Mouse (Mus musculus): ENCODE measurements at regions not wholly inside any gene's neighbourhood (a gene's known extent, or its start where the extent isn't known, plus 50 kb on each side); places are given as distances from the start of the nearest gene placed in this dataset. TPM values are rescaled to one million over a fixed set of nuclear protein-coding genes. Genes with fewer than 3 reads are reported as not detected.

DNA sequence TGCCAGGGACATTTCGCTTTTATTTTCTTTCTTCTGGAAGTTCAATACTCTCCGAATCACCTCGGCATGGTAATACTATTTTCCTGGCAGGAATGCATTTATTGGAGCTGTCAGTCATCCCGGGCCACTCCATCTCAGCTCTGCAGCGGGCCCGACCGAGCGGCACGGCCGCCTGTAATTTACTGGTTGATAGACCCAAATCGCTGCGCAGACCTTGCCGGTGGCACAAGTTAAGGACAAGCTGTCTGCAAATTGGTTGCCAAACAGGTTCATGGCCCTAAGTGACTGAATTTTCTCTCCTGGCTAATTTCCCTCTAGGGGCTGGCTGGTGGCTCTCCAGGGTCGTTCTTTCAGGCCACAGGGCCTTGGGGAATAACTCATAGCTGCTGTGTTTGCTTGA lies 169.4 kb upstream of the Kcnab2 start:
- Histone ChIP-seq H3K27ac (no peak overlapping the region), H3K4me3 (no peak overlapping the region), H3K4me1 (no peaks in the 10 kb centered on the region), H3K9me3 (no peaks in the 10 kb centered on the region), H3K36me3 (no peaks in the 10 kb centered on the region), H3K27me3 (ENCODE audit: insufficient read depth, poor library complexity, severe bottlenecking) (no peaks in the 10 kb centered on the region; the same call in 1 of the 2 replicates)
- no peak for DNase-seq (ENCODE audit: low spot score)
- WGBS: 89% methylated on average over 14 of the region's 14 CpGs

DNA sequence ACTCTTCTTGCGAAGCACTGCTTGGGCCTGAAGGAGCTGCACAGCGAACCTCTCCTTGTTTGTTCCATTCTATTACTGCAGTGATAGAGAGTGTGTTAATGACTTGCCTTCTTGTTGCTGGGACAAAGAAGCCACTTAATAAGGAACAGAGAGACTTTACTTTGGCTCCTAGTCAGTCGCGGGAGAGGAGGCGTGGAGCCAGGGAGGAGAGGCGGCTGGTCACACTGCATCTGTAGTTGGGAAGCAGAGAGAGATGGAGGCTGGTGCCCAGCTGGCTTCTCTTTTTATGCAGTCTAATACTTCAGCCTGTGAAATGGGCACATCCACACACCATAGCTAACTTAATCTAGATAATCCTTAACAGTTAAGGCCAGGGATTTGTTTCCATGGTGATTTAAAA lies 159.4 kb upstream of the Kcnab2 start:
- Histone ChIP-seq H3K4me1 (peaks cover 13% of the 10 kb centered on the region), H3K27me3 (ENCODE audit: insufficient read depth, poor library complexity, severe bottlenecking) (peaks cover 4% of the 10 kb centered on the region; the same call in 1 of the 2 replicates), H3K4me3 (no peak overlapping the region), H3K27ac (no peak overlapping the region), H3K36me3 (no peaks in the 10 kb centered on the region), H3K9me3 (no peaks in the 10 kb centered on the region)
- DNase-seq (ENCODE audit: low spot score): no peak
- WGBS: 63% methylated on average over 6 of the region's 6 CpGs

DNA sequence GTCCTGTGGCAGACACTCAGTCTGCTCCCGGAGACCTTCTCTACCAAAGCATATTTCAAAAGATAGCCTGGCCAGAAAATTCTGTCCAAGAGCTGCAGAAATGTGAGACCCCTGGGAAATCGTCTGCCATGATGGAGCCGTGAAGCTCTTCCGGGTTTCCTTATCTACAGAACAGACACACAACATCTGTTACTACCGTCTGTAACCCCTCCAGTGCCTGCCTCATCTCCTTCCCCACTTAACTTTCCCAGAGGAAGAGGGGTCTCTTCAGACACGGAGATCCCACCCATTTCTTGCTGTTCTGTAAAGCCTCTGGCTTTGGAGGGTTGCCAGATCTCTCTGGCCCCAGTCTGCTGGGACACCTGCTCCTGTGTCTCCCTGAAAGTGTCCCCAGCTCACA lies 156.2 kb upstream of the Kcnab2 start:
- H3K27ac ChIP-seq: no peak overlapping the region
- peaks cover 13% of the 10 kb centered on the region for H3K4me1 ChIP-seq
- no peaks in the 10 kb centered on the region for H3K36me3 ChIP-seq
- H3K9me3 ChIP-seq: no peaks in the 10 kb centered on the region
- H3K27me3 ChIP-seq (ENCODE audit: insufficient read depth, poor library complexity, severe bottlenecking): peaks cover 4% of the 10 kb centered on the region; the same call in 1 of the 2 replicates
- no peak for DNase-seq (ENCODE audit: low spot score)
- no peak overlapping the region for H3K4me3 ChIP-seq
- WGBS: 19% methylated on average over 6 of the region's 6 CpGs

DNA sequence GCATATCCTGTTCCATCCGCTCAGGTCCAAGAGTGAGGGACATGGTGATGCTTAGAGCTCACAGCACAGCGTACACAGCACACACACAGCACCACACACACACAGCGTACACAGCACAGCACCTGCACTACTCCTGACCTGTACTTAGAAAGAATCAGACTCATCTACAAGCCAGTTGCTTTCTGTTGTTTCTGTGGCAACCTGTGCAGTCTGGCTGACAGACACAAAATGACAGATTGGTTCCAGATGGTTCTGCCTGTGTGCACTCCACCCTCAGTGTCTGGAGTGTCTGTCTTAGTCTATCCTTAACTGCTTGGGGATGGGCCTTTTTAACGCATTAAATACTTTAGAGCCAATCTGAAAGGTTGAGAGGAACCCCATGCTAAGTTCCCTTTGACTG lies 150.4 kb upstream of the Kcnab2 start:
- peaks cover 16% of the 10 kb centered on the region for H3K27me3 ChIP-seq (ENCODE audit: insufficient read depth, poor library complexity, severe bottlenecking)
- H3K4me3 ChIP-seq: no peak overlapping the region
- H3K9me3 ChIP-seq: no peaks in the 10 kb centered on the region
- 81% methylated on average over 4 of the region's 4 CpGs for WGBS
- no peaks in the 10 kb centered on the region for H3K36me3 ChIP-seq
- no peak for DNase-seq (ENCODE audit: low spot score)
- peaks cover 14% of the 10 kb centered on the region for H3K4me1 ChIP-seq
- no peak overlapping the region for H3K27ac ChIP-seq

DNA sequence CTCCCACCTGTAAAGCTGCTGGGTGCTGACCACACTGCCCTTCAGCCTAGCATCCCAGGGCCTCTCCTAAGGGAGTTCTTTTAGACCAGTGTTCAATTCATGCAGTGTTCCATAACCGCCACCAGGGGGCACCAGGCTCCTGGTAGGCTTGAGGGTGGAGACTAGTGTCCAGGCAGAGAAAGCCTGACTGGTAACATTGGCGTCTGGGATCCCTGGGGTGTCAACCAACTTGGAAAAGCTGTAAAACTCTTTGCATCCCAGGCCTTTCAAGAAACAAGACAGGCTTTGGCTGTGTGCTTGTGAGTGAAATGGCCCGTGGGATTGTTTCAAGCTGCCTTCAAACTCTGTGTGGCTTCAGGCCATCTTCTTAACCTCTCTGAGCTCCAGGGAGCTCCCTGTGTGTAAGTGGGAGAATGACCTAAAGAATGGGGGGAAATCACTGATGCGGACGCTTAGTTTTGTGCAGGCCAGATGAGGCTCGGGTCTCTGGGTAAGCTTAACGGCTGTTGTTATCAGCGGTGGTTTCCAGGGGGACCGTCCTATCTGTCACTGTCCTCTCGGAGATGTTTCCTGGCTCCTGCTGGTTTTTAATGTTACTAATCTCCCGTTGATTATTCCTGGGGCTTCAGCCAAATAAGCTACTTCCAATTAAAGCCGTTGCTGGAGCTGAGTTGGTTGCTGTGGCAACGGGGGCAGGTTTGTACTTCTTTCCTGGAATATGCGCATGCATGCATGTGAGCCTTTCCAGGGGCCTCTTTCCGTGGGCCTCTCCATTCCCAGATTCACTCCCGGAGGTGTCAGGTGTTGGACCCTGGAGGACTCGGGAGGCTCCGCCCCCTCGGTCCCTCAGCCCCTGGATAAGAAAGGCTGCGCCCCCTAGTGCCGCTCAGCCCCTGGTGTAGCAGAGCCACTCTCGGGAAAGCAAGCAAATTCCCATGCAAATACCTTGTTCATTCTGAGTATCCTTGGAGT lies 147.6 kb upstream of the Kcnab2 start:
- peaks cover 28% of the 10 kb centered on the region for H3K27me3 ChIP-seq (ENCODE audit: insufficient read depth, poor library complexity, severe bottlenecking)
- H3K27ac ChIP-seq: no peak overlapping the region
- peak overlapping the region; percentile 40 for H3K4me3 ChIP-seq
- 4% methylated on average over 22 of the region's 22 CpGs for WGBS
- H3K9me3 ChIP-seq: no peaks in the 10 kb centered on the region
- H3K4me1 ChIP-seq: peaks cover 15% of the 10 kb centered on the region
- H3K36me3 ChIP-seq: no peaks in the 10 kb centered on the region
- peak; percentile 81 for DNase-seq (ENCODE audit: low spot score)

DNA sequence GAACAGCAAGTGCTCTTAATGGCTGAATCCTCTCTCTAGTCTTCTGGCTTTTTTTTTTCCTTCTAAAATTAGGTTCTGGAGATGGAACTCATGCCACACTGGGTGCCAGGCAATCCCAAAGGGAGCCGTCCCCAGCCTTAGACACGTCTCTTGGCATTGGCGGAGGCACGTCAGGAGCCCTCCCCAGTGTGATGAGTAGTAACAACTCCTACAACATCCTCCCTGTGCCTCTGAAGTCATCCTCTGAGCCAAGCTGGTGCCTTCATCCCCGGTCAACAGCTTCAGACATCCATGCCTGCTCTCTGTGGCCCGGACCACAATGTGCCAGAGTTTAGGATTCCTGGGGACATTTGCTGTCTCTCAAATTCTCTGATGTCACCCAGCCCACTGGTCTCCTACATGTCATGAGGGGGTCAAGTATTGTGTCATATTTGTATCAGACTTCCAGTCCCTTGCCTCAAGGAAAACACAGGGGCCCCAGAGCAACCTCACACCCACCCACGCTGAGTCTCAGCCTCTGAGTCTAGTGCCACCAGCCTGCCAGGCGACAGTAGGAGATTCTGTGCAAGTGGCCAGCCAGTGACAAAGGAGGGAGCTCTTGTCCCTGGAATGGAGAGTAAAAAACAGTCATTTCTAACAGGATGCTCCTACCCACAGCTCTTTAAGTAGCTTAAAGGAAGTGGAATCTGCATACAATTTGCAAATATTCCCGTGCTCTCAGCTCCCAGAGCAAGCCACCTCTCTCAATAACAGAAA lies 144.5 kb upstream of the Kcnab2 start:
- no peaks in the 10 kb centered on the region for H3K36me3 ChIP-seq
- H3K4me3 ChIP-seq: no peak overlapping the region
- H3K9me3 ChIP-seq: no peaks in the 10 kb centered on the region
- peaks cover 15% of the 10 kb centered on the region for H3K4me1 ChIP-seq
- H3K27me3 ChIP-seq (ENCODE audit: insufficient read depth, poor library complexity, severe bottlenecking): peaks cover 28% of the 10 kb centered on the region
- DNase-seq (ENCODE audit: low spot score): no peak
- 62% methylated on average over 9 of the region's 9 CpGs for WGBS
- H3K27ac ChIP-seq: no peak overlapping the region

DNA sequence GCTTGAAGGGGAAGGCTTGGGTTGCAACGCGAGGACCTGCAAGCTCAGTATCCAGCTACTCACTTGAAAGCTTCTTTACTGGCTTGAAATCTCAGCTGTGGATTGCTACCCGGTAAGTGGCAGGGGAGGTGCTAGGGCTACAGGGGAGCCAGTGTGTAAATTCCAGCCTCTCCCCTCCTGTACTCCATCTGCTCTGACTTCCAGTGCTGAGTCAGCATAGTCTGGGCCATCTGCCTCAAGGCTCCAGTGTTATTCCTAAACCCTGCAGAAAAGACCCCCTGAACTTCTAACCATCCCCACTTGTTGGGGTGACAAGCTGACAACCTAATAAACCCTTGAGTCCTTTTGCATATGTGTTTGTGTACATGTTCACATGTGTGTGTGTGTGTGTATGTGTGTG lies 140.0 kb upstream of the Kcnab2 start:
- 35% methylated on average over 3 of the region's 3 CpGs for WGBS
- DNase-seq (ENCODE audit: low spot score): no peak
- Histone ChIP-seq H3K4me3 (no peak overlapping the region), H3K4me1 (peaks cover 1% of the 10 kb centered on the region; the same call in 1 of the 2 replicates), H3K9me3 (0 out of 2 replicates have a peak, but pooled peaks cover 2% of the 10 kb centered on the region), H3K27me3 (ENCODE audit: insufficient read depth, poor library complexity, severe bottlenecking) (peaks cover 8% of the 10 kb centered on the region; the same call in 1 of the 2 replicates), H3K36me3 (no peaks in the 10 kb centered on the region), H3K27ac (no peak overlapping the region)

DNA sequence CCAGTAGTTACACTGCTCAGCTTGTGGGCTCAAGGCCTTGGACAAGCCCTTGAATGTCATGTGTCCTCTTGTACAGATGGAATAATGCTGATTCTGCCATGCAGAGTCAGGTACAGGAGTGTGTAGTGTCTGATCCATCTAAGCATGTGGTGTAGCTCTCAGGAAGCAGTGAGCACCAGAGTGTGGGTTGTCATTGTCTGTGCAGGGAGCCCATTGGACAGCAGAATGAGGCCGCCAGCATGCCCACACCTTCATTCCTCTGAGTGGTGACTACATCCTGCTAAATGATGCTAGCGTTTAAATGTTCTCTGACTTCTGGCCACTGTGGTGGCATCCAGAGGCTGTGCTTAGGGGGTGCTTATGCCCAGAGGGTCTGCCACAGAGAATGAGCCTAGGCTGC lies 137.5 kb upstream of the Kcnab2 start:
- H3K27ac ChIP-seq: no peak overlapping the region
- H3K27me3 ChIP-seq (ENCODE audit: insufficient read depth, poor library complexity, severe bottlenecking): no peaks in the 10 kb centered on the region
- 0 out of 2 replicates have a peak, but pooled peaks cover 2% of the 10 kb centered on the region for H3K9me3 ChIP-seq
- no peak for DNase-seq (ENCODE audit: low spot score)
- WGBS: 89% methylated on average over 2 of the region's 2 CpGs
- no peak overlapping the region for H3K4me3 ChIP-seq
- H3K36me3 ChIP-seq: no peaks in the 10 kb centered on the region
- H3K4me1 ChIP-seq: no peaks in the 10 kb centered on the region

DNA sequence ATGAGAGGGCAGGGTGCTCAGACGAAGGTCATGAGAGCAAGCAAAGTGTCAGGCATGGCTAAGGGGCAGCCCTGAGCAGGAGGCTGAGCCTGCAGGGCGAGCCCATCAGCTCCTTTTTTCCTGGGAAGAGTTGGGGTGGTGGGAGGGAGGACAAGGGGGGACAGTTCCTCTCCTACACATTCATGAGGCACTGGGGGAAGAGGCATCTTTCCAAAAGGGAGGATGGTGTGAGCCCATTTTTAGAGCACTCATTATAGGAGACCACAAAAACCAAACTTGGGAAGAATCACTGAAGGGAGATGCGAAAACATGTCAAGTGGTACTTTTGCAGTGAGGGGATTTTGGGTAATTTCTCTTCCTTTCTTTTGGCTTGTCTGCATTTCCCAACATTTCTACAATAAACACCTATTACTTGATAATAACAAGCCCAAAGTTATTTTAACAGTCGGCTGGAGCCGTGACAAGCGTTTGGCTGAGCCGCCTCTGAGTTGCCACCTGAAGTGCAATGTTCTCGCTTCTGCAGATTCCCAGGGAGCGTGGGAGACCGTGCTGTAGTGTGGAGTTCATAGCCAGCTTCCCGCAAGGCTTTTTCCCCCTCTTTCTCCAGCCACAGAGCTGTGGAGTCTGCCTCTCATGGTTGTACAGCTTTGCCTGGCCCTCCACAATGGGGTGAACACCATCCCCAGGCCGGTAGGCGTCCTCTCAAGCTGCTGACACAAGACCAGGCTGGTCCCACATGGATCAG lies 136.9 kb upstream of the Kcnab2 start:
- Histone ChIP-seq H3K4me3 (no peak overlapping the region), H3K36me3 (no peaks in the 10 kb centered on the region), H3K27ac (no peak overlapping the region), H3K27me3 (ENCODE audit: insufficient read depth, poor library complexity, severe bottlenecking) (no peaks in the 10 kb centered on the region), H3K9me3 (0 out of 2 replicates have a peak, but pooled peaks cover 2% of the 10 kb centered on the region), H3K4me1 (no peaks in the 10 kb centered on the region)
- DNase-seq (ENCODE audit: low spot score): no peak
- WGBS: 81% methylated on average over 13 of the region's 13 CpGs

Small RNAs in the stretch of these regions (microRNA-seq; reads per million reads assigned to microRNA genes)
- not detected for gene Gm25779
